Mouse (Mus musculus) stomach, embryonic 16.5 days (tissue): ENCODE results near the gene Phf1. TPM values are rescaled to one million over a fixed set of nuclear protein-coding genes. Genes with fewer than 3 reads are reported as not detected.
"Not testable (repeated sequence)": the region's sequence is repeated elsewhere in the genome, so short reads cannot be mapped to it uniquely, and the experiment has no call there.

ENCODE experiments used
- ATAC-seq: fragments of 200-750 bp; cut with Nextera tagmentation; 2 replicates; pipeline ENCODE4 v1.8.0; 2017; ENCODE audit warnings: moderate number of reproducible peaks, moderate TSS enrichment; ENCODE audit not compliant: insufficient read depth, low FRiP score
- H3K27ac ChIP-seq: fragments of 300-500 bp; sonication (generic); 2 replicates; pipeline ENCODE4 v1.5.1; 2014; ENCODE audit warnings: low read length
- H3K27me3 ChIP-seq: fragments of 300-500 bp; sonication (generic); 2 replicates; pipeline ENCODE4 v1.6.1; 2014; ENCODE audit warnings: low read length, control low read depth, mixed read lengths; ENCODE audit not compliant: control insufficient read depth, insufficient read depth
- H3K36me3 ChIP-seq: fragments of 300-500 bp; sonication (generic); 2 replicates; pipeline ENCODE4 v1.6.1; 2014; ENCODE audit warnings: low read length; ENCODE audit not compliant: control insufficient read depth, insufficient read depth
- H3K4me1 ChIP-seq: fragments of 300-500 bp; sonication (generic); 2 replicates; pipeline ENCODE4 v1.6.1; 2014; ENCODE audit warnings: low read length, control low read depth, mixed read lengths; ENCODE audit not compliant: control insufficient read depth, insufficient read depth
- H3K4me2 ChIP-seq: fragments of 300-500 bp; sonication (generic); 2 replicates; pipeline ENCODE4 v1.6.1; 2014; ENCODE audit warnings: low read depth, low read length, mixed read lengths
- H3K4me3 ChIP-seq: fragments of 300-500 bp; sonication (generic); replicated peaks from 2 replicates; pipeline ENCODE4 v1.5.1; 2014; ENCODE audit warnings: mild to moderate bottlenecking, low read length
- H3K9ac ChIP-seq: fragments of 300-500 bp; sonication (generic); 2 replicates; pipeline ENCODE4 v1.6.1; 2014; ENCODE audit warnings: low read length
- H3K9me3 ChIP-seq: fragments of 300-500 bp; sonication (generic); replicated peaks from 2 replicates; pipeline ENCODE4 v1.6.1; 2016; ENCODE audit warnings: low read length, control low read depth; ENCODE audit not compliant: control insufficient read depth
- WGBS: fragments of 180-500 bp; shearing (Covaris S2); extraction: QIAGEN DNeasy Blood & Tissue Kit; methylation state at CpG from one replicate; pipeline ENCODE4 v1.1.7; 2014; 5-methylcytosine and 5-hydroxymethylcytosine counted together
- microRNA-seq: library from miRNA; unstranded; fragments of <30 nt; microRNA quantifications from one replicate; pipeline ENCODE4, GENCODE M21; 2016
- polyA plus RNA-seq: library from polyadenylated mRNA; unstranded; fragments of >200 nt; fragmentation: Nextera tagmentation; extraction: Ambion mirVana; gene quantifications from 2 replicates; pipeline ENCODE4 v1.2.1, GENCODE M21; 2015

Phf1 gene
- polyA plus RNA-seq, 1 experiment from 2014 or later = 7.7 TPM

- not testable (repeated sequence) for H3K9ac ChIP-seq, H3K27ac ChIP-seq, ATAC-seq, H3K4me3 ChIP-seq, H3K27me3 ChIP-seq, H3K9me3 ChIP-seq, H3K4me2 ChIP-seq
- Histone ChIP-seq H3K36me3 (peaks cover 13% of the 10 kb centered on the region; the same call in 1 of the 2 replicates), H3K4me1 (peaks cover 12% of the 10 kb centered on the region)
- WGBS = 88% methylated on average over 6 of the region's 6 CpGs
Observed at GRCm38 (mm10) chr17:26977354-26977753, 44.5 kb downstream of the Phf1 start.

- H3K27me3 ChIP-seq = no peaks in the 10 kb centered on the region
- peaks cover 13% of the 10 kb centered on the region; the same call in 1 of the 2 replicates for H3K36me3 ChIP-seq
- H3K4me3 ChIP-seq = no peak overlapping the region
- H3K27ac ChIP-seq = no peak overlapping the region
- WGBS = 62% methylated on average over 2 of the region's 2 CpGs
- no peaks in the 10 kb centered on the region for H3K9me3 ChIP-seq
- peaks cover 3% of the 10 kb centered on the region for H3K4me1 ChIP-seq
- H3K9ac ChIP-seq = no peak overlapping the region
- no peak for ATAC-seq
- no peak overlapping the region for H3K4me2 ChIP-seq
Observed at GRCm38 (mm10) chr17:26979426-26979825, 46.6 kb downstream of the Phf1 start.

GRCm38 (mm10) chr17:26981050-26981449 is 48.2 kb downstream of the Phf1 start:
- WGBS = 48% methylated on average over 2 of the region's 2 CpGs
- Histone ChIP-seq H3K36me3 (peaks cover 3% of the 10 kb centered on the region; the same call in 1 of the 2 replicates), H3K4me1 (0 out of 2 replicates have a peak, but pooled peaks cover 2% of the 10 kb centered on the region), H3K4me2 (no peak overlapping the region), H3K9ac (no peak overlapping the region), H3K27me3 (no peaks in the 10 kb centered on the region), H3K9me3 (no peaks in the 10 kb centered on the region), H3K4me3 (no peak overlapping the region), H3K27ac (no peak overlapping the region)
- ATAC-seq = no peak

- no peak overlapping the region for H3K4me2 ChIP-seq
- H3K36me3 ChIP-seq = peaks cover 3% of the 10 kb centered on the region; the same call in 1 of the 2 replicates
- no peak overlapping the region for H3K27ac ChIP-seq
- no peak for ATAC-seq
- no peaks in the 10 kb centered on the region for H3K9me3 ChIP-seq
- H3K4me3 ChIP-seq = no peak overlapping the region
- no peak overlapping the region for H3K9ac ChIP-seq
- no peaks in the 10 kb centered on the region for H3K4me1 ChIP-seq
- H3K27me3 ChIP-seq = no peaks in the 10 kb centered on the region
- 65% methylated on average over 4 of the region's 4 CpGs for WGBS
Observed at GRCm38 (mm10) chr17:26983382-26983781, 50.5 kb downstream of the Phf1 start.

GRCm38 (mm10) chr17:26985503-26986179 is 52.8 kb downstream of the Phf1 start:
- WGBS = 55% methylated on average over 10 of the region's 10 CpGs
- Histone ChIP-seq H3K4me2 (no peak overlapping the region), H3K4me3 (no peak overlapping the region), H3K27me3 (no peaks in the 10 kb centered on the region), H3K9ac (no peak overlapping the region), H3K36me3 (no peaks in the 10 kb centered on the region), H3K4me1 (no peaks in the 10 kb centered on the region), H3K27ac (no peak overlapping the region), H3K9me3 (no peaks in the 10 kb centered on the region)
- no peak for ATAC-seq

Small RNA genes within 50 kb of the gene (microRNA-seq; reads per million reads assigned to microRNA genes)
- gene Gm27775 (not detected), gene Mir3083 (0.83 reads per million), gene Mir6968 (not detected)

Other genes starting within 250 kb of the Phf1 start
- 6.7 and 7.6 TPM in 2 replicates for gene Crebrf, start 217.4 kb upstream of the Phf1 start, polyA plus RNA-seq
- 44.9 and 51.9 TPM in 2 replicates for gene Bnip1, start 152.0 kb upstream of the Phf1 start, polyA plus RNA-seq
- 2.3 and 4.6 TPM in 2 replicates for gene Nkx2-5, start 88.0 kb upstream of the Phf1 start, polyA plus RNA-seq
- 6.4 and 6.9 TPM in 2 replicates for gene Kifc5b, start 16.0 kb upstream of the Phf1 start, polyA plus RNA-seq
- 173 and 178 TPM in 2 replicates for gene Cuta, start 6.5 kb downstream of the Phf1 start, polyA plus RNA-seq
- gene Syngap1, start 8.2 kb downstream of the Phf1 start, polyA plus RNA-seq = 1.3 and 1.6 TPM in 2 replicates
- 14.1 and 14.8 TPM in 2 replicates for gene Zbtb9, start 40.1 kb downstream of the Phf1 start, polyA plus RNA-seq
- 6.7 and 7.0 TPM in 2 replicates for gene Bak1, start 96.0 kb downstream of the Phf1 start, polyA plus RNA-seq
- 15.0 and 16.7 TPM in 2 replicates for gene Itpr3, start 124.3 kb downstream of the Phf1 start, polyA plus RNA-seq
- 243 and 267 TPM in 2 replicates for gene Uqcc2, start 200.9 kb downstream of the Phf1 start, polyA plus RNA-seq
- gene Ip6k3, start 234.7 kb downstream of the Phf1 start, polyA plus RNA-seq = 0.34 and 1.3 TPM in 2 replicates